Mouse (Mus musculus): ENCODE results near the gene Cyp2d9.

DNA sequence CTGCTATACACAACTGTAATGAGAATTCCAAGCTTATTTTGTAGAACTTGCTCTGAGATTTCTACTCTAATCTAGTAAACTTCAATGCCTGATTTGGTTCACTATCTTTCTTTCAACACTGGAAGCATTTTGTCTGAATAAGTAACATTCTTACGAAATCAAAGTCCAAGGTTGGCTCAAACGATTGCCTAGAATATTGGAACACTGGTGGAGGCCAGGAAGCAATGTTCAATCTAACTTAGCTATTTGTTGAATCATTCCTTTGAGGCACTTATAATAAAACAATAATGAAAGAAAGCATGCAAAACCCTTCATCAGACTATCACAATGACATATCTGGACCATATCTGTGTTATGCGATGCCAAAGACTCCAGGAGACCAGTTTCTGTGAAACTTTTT lies 1.3 kb downstream of the Cyp2d9 start:
- TF ChIP-seq POLR2A (IDR thresholded peaks at IDR 0.05; ENCODE audit: low read depth, low read length) (no peak), UBTF (IDR thresholded peaks at IDR 0.05; ENCODE audit: low read depth, low read length) (no peak), TBP (conservative IDR thresholded peaks at IDR 0.05; ENCODE audit: low read depth, low read length) (no peak), HCFC1 (IDR thresholded peaks at IDR 0.05; ENCODE audit: low read depth, low read length) (no peak), CTCF (conservative IDR thresholded peaks at IDR 0.05 in 1 of 2, IDR thresholded peaks at IDR 0.05 in 1 of 2; ENCODE audit: low read depth in 2 of 2, low read length in 2 of 2) (no peak), EP300 (IDR thresholded peaks at IDR 0.05; ENCODE audit: low read length) (no peak)

Data from CH12.LX (cell line).